Mouse (Mus musculus) frontal cortex, postnatal 10 days (tissue): Measurements from ENCODE around the gene Heatr6.

Experiments used
- DNase-seq, 2 experiments: peaks; one replicate each; pipeline ENCODE4 v3.0.0; 2022; ENCODE audit warnings: low spot score in 2 of 2, mixed read lengths in 1 of 2

The Heatr6 gene

GRCm38 (mm10) chr11:83747376-83748265, 5.9 kb upstream of the Heatr6 start:
- DNase-seq = no peak

- no peak for DNase-seq
Observed at GRCm38 (mm10) chr11:83754227-83754626, 731 bp downstream of the Heatr6 start.

- DNase-seq = no peak
Observed at GRCm38 (mm10) chr11:83767306-83767705, 13.8 kb downstream of the Heatr6 start.

GRCm38 (mm10) chr11:83768976-83769375, 15.5 kb downstream of the Heatr6 start:
- no peak for DNase-seq

- no peak for DNase-seq
Observed at GRCm38 (mm10) chr11:83771014-83771413, 17.5 kb downstream of the Heatr6 start.

- DNase-seq = no peak
Observed at GRCm38 (mm10) chr11:83772341-83772740, 18.8 kb downstream of the Heatr6 start.

- no peak for DNase-seq
Observed at GRCm38 (mm10) chr11:83773691-83774090, 20.2 kb downstream of the Heatr6 start.

- no peak for DNase-seq
Observed at GRCm38 (mm10) chr11:83774324-83774723, 20.8 kb downstream of the Heatr6 start.

GRCm38 (mm10) chr11:83776798-83777197, 23.3 kb downstream of the Heatr6 start:
- DNase-seq = no peak

- DNase-seq = no peak
Observed at GRCm38 (mm10) chr11:83783931-83784600, 30.6 kb downstream of the Heatr6 start.

- DNase-seq = no peak
Observed at GRCm38 (mm10) chr11:83784661-83785060, 31.2 kb downstream of the Heatr6 start.

- peak in 1 of 2 experiments; percentile 55 for DNase-seq
Observed at GRCm38 (mm10) chr11:83785366-83785765, 31.9 kb downstream of the Heatr6 start.

- no peak for DNase-seq
Observed at GRCm38 (mm10) chr11:83786835-83787234, 33.3 kb downstream of the Heatr6 start.

- no peak for DNase-seq
Observed at GRCm38 (mm10) chr11:83787401-83788021, 34.0 kb downstream of the Heatr6 start.

- DNase-seq = no peak
Observed at GRCm38 (mm10) chr11:83788331-83788730, 34.8 kb downstream of the Heatr6 start.

- no peak for DNase-seq
Observed at GRCm38 (mm10) chr11:83789259-83789658, 35.8 kb downstream of the Heatr6 start.

GRCm38 (mm10) chr11:83791133-83791532, 37.6 kb downstream of the Heatr6 start:
- no peak for DNase-seq

GRCm38 (mm10) chr11:83792316-83792914, 38.9 kb downstream of the Heatr6 start:
- DNase-seq = no peak

GRCm38 (mm10) chr11:83793264-83793663, 39.8 kb downstream of the Heatr6 start:
- no peak for DNase-seq

GRCm38 (mm10) chr11:83796112-83796511, 42.6 kb downstream of the Heatr6 start:
- DNase-seq = peak in 1 of 2 experiments; percentile 12

- no peak for DNase-seq
Observed at GRCm38 (mm10) chr11:83796980-83797608, 43.6 kb downstream of the Heatr6 start.
